Mouse (Mus musculus): Measurements from ENCODE around the gene Klk1b21.
"Not testable (repeated sequence)": the region's sequence is repeated elsewhere in the genome, so short reads cannot be mapped to it uniquely, and the experiment has no call there.

Klk1b21 gene

GRCm38 (mm10) chr7:44102028-44102427 is at the start of gene Klk1b21:
Gene Klk1b21 (plus strand): TSS chr7:44102328.
- DNase-seq: not testable (repeated sequence)

GRCm38 (mm10) chr7:44072117-44072516 is 30.0 kb upstream of the Klk1b21 start:
- DNase-seq: no peak

GRCm38 (mm10) chr7:44077703-44078102 is 24.4 kb upstream of the Klk1b21 start:
- no peak for DNase-seq

GRCm38 (mm10) chr7:44096111-44096510 is 6.0 kb upstream of the Klk1b21 start:
- no peak for DNase-seq

GRCm38 (mm10) chr7:44112373-44112772 is 10.2 kb downstream of the Klk1b21 start, which contains the start of gene Klk1b22:
Gene Klk1b22 (plus strand): TSS chr7:44112673.
- no peak for DNase-seq

- DNase-seq: no peak
These were observed 21.3 kb downstream of the Klk1b21 start for GRCm38 (mm10) chr7:44123445-44123844.

GRCm38 (mm10) chr7:44136467-44136866 is 34.3 kb downstream of the Klk1b21 start, which contains the start of gene Klk1b16:
Gene Klk1b16 (plus strand): TSS chr7:44136767.
- DNase-seq: no peak
